Mouse (Mus musculus) stomach, embryonic 15.5 days (tissue): ENCODE measurements around the gene Aig1. TPM values are rescaled to one million over a fixed set of nuclear protein-coding genes. Genes with fewer than 3 reads are reported as not detected.

Experiments
- ATAC-seq: fragments of 200-750 bp; cut with Nextera tagmentation; 2 replicates; pipeline ENCODE4 v1.8.0; 2017; ENCODE audit warnings: low read depth, moderate number of reproducible peaks, moderate TSS enrichment; ENCODE audit not compliant: insufficient read depth, low FRiP score
- H3K27ac ChIP-seq: fragments of 300-500 bp; sonication (generic); 2 replicates; pipeline ENCODE4 v1.5.1; 2015; ENCODE audit warnings: mild to moderate bottlenecking, inconsistent platforms
- H3K27me3 ChIP-seq: fragments of 300-500 bp; sonication (generic); replicated peaks from 2 replicates; pipeline ENCODE4 v1.6.1; 2015; ENCODE audit warnings: inconsistent platforms
- H3K36me3 ChIP-seq: fragments of 300-500 bp; sonication (generic); 2 replicates; pipeline ENCODE4 v1.6.1; 2015; ENCODE audit warnings: inconsistent platforms
- H3K4me1 ChIP-seq: fragments of 300-500 bp; sonication (generic); 2 replicates; pipeline ENCODE4 v1.6.1; 2015; ENCODE audit warnings: inconsistent platforms
- H3K4me2 ChIP-seq: fragments of 300-500 bp; sonication (generic); 2 replicates; pipeline ENCODE4 v1.6.1; 2015; ENCODE audit warnings: mild to moderate bottlenecking, inconsistent platforms
- H3K4me3 ChIP-seq: fragments of 300-500 bp; sonication (generic); replicated peaks from 2 replicates; pipeline ENCODE4 v1.5.1; 2015; ENCODE audit warnings: inconsistent platforms
- H3K9ac ChIP-seq: fragments of 300-500 bp; sonication (generic); 2 replicates; pipeline ENCODE4 v1.6.1; 2015; ENCODE audit warnings: inconsistent platforms
- H3K9me3 ChIP-seq: fragments of 300-500 bp; sonication (generic); 2 replicates; pipeline ENCODE4 v1.6.1; 2016; ENCODE audit warnings: inconsistent platforms
- WGBS: fragments of 180-500 bp; shearing (Covaris S2); methylation state at CpG from one replicate; pipeline ENCODE4 v1.1.7; 2015; 5-methylcytosine and 5-hydroxymethylcytosine counted together
- polyA plus RNA-seq: library from polyadenylated mRNA; unstranded; fragments of >200 nt; fragmentation: Nextera tagmentation; extraction: Ambion mirVana; gene quantifications from 2 replicates; pipeline ENCODE4 v1.2.1, GENCODE M21; 2015

The Aig1 gene
- polyA plus RNA-seq, 1 experiment from 2014 or later = 45.9 TPM

DNA sequence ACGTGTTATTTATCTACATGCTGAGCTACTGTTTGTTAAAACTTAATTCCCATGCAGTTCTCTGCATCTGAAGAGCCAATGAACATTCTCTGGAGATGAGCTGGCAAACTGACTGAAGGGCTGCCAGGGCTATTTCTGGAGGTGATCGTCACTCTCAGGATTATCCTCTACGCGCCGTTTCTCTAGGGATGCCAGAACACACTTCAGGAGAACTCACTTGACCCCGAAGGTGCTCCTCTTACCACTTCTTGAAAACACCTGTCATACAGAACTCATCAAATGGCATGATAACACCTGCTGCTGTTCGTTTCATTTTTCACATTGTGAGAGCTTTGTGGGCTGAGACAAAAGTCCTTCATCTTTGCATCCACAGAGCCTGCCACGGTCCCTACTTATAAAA, 25.9 kb downstream of the Aig1 start:
- Histone ChIP-seq H3K27me3 (no peaks in the 10 kb centered on the region), H3K4me2 (no peak overlapping the region), H3K4me1 (no peaks in the 10 kb centered on the region), H3K9ac (no peak overlapping the region), H3K4me3 (no peak overlapping the region), H3K9me3 (no peaks in the 10 kb centered on the region), H3K36me3 (no peaks in the 10 kb centered on the region), H3K27ac (no peak overlapping the region)
- ATAC-seq = no peak
- 71% methylated on average over 8 of the region's 8 CpGs for WGBS

DNA sequence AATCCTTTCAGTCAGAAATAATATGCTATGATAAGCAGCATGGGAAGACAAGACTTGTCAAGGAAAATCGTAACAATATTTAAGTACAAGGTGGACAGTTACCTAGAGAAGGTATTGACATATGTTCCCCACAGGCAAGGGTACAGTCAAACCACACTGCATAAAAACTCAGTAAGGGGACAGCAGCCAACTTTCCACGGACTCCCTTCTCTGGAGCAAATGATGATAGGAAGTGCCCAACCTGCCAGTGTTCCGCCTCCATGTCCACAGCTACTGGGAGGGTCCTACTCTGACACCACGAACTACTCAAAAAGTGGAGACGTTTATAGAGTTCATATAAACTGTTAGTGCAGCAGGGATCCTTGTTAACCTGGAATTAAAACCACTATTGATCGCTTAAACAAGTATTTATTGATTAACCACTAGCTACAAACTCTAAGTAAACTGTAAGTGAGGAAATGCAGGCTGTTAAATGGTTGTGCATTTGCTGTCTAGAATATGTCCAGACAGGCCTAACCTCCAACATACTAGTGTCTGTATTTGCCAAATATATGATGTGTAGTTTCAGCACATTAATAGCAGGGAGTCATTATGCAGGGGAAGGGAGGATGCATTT, 30.2 kb downstream of the Aig1 start:
- H3K4me1 ChIP-seq = no peaks in the 10 kb centered on the region
- ATAC-seq = no peak
- no peaks in the 10 kb centered on the region for H3K27me3 ChIP-seq
- no peak overlapping the region for H3K4me3 ChIP-seq
- no peak overlapping the region for H3K27ac ChIP-seq
- H3K36me3 ChIP-seq = no peaks in the 10 kb centered on the region
- WGBS = 77% methylated on average over 6 of the region's 6 CpGs
- no peak overlapping the region for H3K4me2 ChIP-seq
- no peak overlapping the region for H3K9ac ChIP-seq
- no peaks in the 10 kb centered on the region for H3K9me3 ChIP-seq

DNA sequence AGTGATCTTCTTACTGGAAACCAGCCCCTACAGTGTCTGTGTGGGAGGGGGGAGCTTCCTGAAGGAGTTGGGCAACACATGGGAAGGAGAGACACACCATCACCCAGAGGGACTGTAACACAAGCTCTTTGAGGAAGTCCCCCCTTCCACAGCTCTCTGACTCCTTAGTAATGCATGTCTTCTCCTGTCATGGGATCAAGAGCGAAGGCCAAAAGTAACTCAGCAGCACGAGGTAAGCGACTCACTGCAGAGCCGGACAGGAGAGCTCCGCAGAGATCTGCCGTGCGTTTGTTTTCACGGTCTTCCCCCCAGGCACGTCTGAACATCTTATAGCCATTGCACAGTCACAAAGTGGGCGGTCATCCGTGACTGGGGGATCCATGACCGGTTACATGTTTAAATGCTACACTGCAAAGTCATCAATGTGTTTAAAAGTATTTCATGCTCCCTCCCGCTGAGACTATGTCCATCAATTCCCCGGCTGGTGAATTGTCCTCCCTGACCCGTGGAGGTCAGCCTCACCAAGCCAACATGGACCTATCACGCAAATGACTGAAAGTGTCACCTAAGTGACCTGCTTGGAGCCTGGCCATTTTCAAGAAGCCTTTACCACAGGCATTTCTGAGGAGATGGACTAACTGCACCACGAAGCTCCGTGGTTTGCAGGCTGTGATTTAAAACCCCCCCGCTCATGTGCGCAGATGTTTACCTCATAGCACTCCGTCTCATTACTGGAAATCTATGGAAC, 30.9 kb downstream of the Aig1 start:
- no peaks in the 10 kb centered on the region for H3K36me3 ChIP-seq
- 86% methylated on average over 21 of the region's 21 CpGs for WGBS
- H3K4me1 ChIP-seq = no peaks in the 10 kb centered on the region
- no peak overlapping the region for H3K27ac ChIP-seq
- no peak overlapping the region for H3K9ac ChIP-seq
- no peak overlapping the region for H3K4me2 ChIP-seq
- ATAC-seq = no peak
- no peaks in the 10 kb centered on the region for H3K27me3 ChIP-seq
- no peak overlapping the region for H3K4me3 ChIP-seq
- no peaks in the 10 kb centered on the region for H3K9me3 ChIP-seq

DNA sequence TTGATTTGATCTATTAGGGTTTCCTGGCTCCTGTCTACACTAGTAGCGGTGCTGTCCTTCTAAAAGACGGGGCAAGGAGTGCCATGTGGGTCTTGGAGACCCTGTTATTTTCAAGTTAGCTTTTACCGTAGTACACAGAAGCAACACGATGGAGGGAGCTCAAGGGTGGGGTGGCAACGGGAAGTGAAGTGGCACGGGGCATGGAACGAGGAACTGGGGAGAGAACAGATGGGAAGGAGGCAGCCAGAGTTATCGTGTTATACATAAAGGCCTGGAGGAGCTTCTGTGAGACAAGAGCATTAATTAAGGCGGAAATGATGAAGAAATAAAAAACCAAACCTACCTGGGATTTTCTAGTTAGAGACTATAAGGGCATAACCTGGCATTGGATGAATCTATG, 31.8 kb downstream of the Aig1 start:
- H3K4me3 ChIP-seq = no peak overlapping the region
- H3K36me3 ChIP-seq = no peaks in the 10 kb centered on the region
- no peak overlapping the region for H3K27ac ChIP-seq
- ATAC-seq = no peak
- no peaks in the 10 kb centered on the region for H3K4me1 ChIP-seq
- 84% methylated on average over 9 of the region's 9 CpGs for WGBS
- H3K4me2 ChIP-seq = no peak overlapping the region
- H3K27me3 ChIP-seq = no peaks in the 10 kb centered on the region
- H3K9ac ChIP-seq = no peak overlapping the region
- no peaks in the 10 kb centered on the region for H3K9me3 ChIP-seq

DNA sequence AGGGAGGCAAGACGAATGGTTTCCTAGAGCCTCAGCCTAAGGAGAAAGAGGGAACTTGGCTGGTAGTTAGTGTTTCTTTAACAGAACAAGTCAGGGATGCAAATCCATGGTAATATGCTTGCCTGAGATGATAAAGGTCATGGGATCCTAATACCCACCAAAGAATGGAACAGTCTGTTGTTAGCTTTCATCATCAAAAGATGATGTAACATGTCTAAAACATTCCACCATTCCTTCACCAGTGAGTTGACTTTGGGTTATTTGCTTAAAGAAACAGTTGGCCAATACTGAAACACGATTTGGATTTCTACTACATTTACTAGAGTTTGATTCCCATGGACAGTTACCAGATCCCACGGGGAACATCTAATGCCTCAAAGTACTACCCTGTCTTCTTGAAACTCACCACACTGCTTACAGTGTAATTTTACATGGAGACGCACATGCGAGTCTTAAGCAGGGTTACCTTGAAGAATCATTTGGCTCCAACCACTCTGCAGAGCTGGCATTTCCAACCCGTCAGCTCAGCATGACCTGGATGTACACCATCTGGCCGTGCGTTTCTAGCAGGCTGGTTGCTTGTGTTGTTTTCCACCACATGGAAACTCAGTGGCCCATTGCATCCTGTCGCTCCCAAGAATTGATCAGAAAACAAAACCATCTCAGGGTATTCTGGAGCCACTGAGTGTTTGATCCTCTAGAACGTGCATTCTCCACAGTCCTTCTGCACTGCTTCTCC, 32.9 kb downstream of the Aig1 start:
- Histone ChIP-seq H3K36me3 (no peaks in the 10 kb centered on the region), H3K4me2 (no peak overlapping the region)
- 86% methylated on average over 10 of the region's 10 CpGs for WGBS

DNA sequence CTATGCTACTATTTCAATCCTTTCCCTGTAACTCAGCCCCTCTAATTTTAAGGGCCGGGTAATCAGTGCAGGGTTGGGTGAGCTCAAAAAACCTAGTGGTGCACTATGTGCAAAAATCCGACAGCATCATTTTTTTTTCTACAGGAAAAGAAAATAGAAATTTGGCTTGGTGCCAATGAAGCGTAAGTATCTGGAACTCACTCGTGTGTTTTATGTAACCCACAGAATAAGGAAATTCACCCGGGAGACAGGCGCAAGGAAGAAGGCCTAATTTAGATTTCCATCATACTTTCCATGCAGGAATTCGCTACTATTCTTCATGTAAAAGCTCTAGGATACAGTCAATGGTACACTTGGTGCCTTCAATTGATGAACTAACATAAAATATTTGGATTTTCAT, 34.7 kb downstream of the Aig1 start:
- H3K27ac ChIP-seq = no peak overlapping the region
- H3K9me3 ChIP-seq = no peaks in the 10 kb centered on the region
- WGBS = 63% methylated on average over 7 of the region's 7 CpGs
- no peak overlapping the region for H3K9ac ChIP-seq
- H3K4me2 ChIP-seq = no peak overlapping the region
- no peak overlapping the region for H3K4me3 ChIP-seq
- no peaks in the 10 kb centered on the region for H3K36me3 ChIP-seq
- H3K4me1 ChIP-seq = no peaks in the 10 kb centered on the region
- no peaks in the 10 kb centered on the region for H3K27me3 ChIP-seq
- no peak for ATAC-seq

More for the DNA sequence above, 32.9 kb downstream of the Aig1 start:
- Histone ChIP-seq H3K9ac (no peak overlapping the region), H3K27ac (no peak overlapping the region), H3K4me1 (no peaks in the 10 kb centered on the region), H3K27me3 (no peaks in the 10 kb centered on the region), H3K4me3 (no peak overlapping the region), H3K9me3 (no peaks in the 10 kb centered on the region)
- ATAC-seq = no peak

DNA sequence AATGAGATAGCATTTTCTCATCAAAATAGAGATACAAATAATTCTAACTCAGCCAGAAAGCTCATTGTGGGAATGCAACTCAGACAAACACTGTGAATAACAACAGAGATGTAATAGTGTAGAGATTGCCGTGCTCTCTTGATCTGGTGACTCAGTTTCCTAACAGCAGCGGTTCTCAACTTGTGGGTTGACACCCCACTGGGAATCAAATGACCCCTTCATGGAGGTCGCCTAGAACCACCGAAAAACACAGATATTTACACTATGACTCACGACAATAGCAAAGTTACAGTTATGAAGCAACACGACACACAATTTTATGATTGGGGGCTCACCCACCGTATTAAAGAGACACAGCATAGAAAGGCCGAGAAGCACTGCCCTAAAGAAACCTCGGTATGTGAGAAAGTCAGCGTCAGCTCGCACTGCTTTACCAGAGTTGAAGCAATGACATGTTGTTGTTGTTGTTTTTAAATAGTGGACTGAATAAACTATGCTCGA, 35.7 kb downstream of the Aig1 start:
- Histone ChIP-seq H3K36me3 (no peaks in the 10 kb centered on the region), H3K27ac (no peak overlapping the region), H3K27me3 (no peaks in the 10 kb centered on the region), H3K9me3 (no peaks in the 10 kb centered on the region), H3K4me3 (no peak overlapping the region), H3K4me1 (no peaks in the 10 kb centered on the region), H3K4me2 (no peak overlapping the region), H3K9ac (no peak overlapping the region)
- WGBS = 80% methylated on average over 12 of the region's 12 CpGs
- no peak for ATAC-seq

DNA sequence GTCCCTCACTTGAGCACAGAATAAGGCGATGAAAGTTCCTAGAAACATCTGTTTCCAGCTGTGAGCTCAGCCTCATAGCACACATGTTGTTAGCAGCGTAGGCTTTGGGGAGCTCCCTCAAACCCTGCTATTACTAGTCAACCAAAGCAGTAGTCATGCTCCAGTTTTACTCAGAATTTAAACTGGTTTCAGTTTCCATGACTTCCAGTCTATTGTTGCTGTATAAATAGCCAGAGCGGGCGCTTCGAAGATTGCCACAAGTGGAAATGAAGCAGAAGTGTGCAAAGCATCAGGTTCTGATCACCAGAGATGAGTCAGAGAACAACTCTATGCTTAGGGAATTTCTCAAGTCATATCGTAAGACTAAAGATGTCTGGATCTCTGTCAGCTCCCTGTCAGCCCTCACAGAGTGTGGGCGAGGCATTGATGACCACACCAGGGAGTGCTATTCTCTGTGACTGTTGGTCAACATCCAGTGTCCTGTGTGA, 36.2 kb downstream of the Aig1 start:
- WGBS = 79% methylated on average over 7 of the region's 7 CpGs
- H3K4me3 ChIP-seq = no peak overlapping the region
- no peaks in the 10 kb centered on the region for H3K9me3 ChIP-seq
- no peak overlapping the region for H3K9ac ChIP-seq
- H3K27me3 ChIP-seq = no peaks in the 10 kb centered on the region
- no peak overlapping the region for H3K4me2 ChIP-seq
- no peaks in the 10 kb centered on the region for H3K36me3 ChIP-seq
- ATAC-seq = no peak
- no peak overlapping the region for H3K27ac ChIP-seq
- no peaks in the 10 kb centered on the region for H3K4me1 ChIP-seq

DNA sequence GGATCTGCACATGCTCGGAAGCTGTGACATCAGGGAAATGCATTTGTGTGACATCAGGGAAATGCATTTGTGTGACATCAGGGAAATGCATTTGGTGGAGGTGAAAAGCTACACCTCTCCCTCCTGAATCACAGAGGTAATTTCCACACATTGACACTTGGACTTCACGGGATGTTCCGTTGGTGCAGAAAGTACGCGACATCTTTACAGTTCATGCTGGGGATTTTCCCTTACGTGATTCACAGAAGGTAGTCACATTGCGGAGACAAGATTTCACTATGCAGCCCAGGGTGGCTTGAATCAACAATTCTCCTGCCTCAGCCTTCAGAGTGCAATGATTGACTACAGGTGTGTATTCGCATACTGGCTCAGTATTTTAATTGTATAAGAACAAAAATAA, 41.6 kb downstream of the Aig1 start:
- Histone ChIP-seq H3K4me2 (no peak overlapping the region), H3K9ac (no peak overlapping the region), H3K27me3 (no peaks in the 10 kb centered on the region), H3K4me3 (no peak overlapping the region), H3K36me3 (no peaks in the 10 kb centered on the region), H3K9me3 (no peaks in the 10 kb centered on the region), H3K27ac (no peak overlapping the region), H3K4me1 (no peaks in the 10 kb centered on the region)
- ATAC-seq = no peak
- WGBS = 95% methylated on average over 8 of the region's 8 CpGs

DNA sequence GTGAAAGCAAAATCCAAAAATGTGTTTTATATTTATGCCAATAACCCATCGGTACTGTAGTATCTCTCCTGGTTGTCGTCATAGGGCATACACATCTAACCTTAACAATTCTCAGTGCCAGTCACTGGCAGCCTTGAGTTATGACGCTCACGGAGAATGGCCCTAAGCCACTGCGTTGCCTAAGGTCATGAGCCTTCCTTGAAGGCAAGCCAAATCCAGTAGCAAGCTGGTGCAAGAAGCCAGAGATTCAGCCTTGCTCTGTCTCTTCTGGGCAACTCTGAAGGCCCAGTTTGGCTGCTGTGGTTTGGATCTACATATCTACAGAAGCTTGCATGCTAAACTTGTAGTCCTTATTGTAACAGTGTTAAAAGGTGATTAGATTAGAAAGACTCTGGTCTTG, 55.2 kb downstream of the Aig1 start:
- ATAC-seq = no peak
- no peaks in the 10 kb centered on the region for H3K9me3 ChIP-seq
- no peak overlapping the region for H3K4me2 ChIP-seq
- no peak overlapping the region for H3K9ac ChIP-seq
- 93% methylated on average over 5 of the region's 5 CpGs for WGBS
- H3K4me3 ChIP-seq = no peak overlapping the region
- H3K27ac ChIP-seq = no peak overlapping the region
- no peaks in the 10 kb centered on the region for H3K27me3 ChIP-seq
- no peaks in the 10 kb centered on the region for H3K4me1 ChIP-seq
- no peaks in the 10 kb centered on the region for H3K36me3 ChIP-seq

DNA sequence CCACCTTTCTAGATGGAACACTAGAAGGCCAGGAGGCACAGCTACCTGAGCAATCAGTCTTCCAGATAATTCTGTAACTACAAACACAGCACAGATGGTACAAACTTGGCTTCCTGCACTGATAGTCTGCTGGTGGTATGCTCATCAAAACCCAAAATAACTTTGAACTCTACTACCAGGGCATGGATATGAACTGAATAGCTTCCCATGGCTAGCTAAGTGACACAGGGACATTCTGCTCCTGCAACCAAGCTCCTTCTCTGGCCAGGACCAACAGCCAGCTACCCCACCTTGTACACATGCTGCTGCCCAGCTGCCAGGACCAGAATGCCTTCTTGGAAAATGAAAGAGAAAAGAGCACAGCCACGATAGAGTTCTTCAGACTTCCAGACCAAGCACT, 60.5 kb downstream of the Aig1 start:
- 89% methylated on average over 1 of the region's 1 CpGs for WGBS
- ATAC-seq = no peak
- Histone ChIP-seq H3K36me3 (no peaks in the 10 kb centered on the region), H3K27ac (no peak overlapping the region), H3K4me1 (no peaks in the 10 kb centered on the region), H3K9ac (no peak overlapping the region), H3K4me3 (no peak overlapping the region), H3K27me3 (no peaks in the 10 kb centered on the region), H3K9me3 (no peaks in the 10 kb centered on the region), H3K4me2 (no peak overlapping the region)

DNA sequence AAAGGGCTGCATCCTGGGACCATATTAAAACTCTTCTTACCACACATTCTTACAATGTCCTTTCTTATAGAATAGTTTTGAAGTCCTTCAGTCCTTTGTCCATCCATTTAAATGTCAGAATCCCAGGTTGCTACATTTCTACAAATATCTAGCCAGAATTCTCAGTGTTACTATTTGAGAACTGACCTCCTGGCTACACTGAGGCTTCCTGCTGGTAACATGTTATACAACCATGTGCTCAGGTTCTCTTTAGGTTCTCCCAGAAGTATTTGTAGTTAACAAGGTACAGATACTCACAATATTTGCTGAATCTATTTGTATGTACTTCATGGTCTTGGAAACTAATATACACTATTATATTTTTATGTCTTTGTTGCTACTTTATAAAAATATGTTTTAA, 62.0 kb downstream of the Aig1 start:
- Histone ChIP-seq H3K27me3 (no peaks in the 10 kb centered on the region), H3K36me3 (no peaks in the 10 kb centered on the region), H3K4me2 (no peak overlapping the region), H3K9me3 (no peaks in the 10 kb centered on the region), H3K9ac (no peak overlapping the region), H3K4me3 (no peak overlapping the region), H3K4me1 (no peaks in the 10 kb centered on the region), H3K27ac (no peak overlapping the region)
- no peak for ATAC-seq
